Mouse (Mus musculus) liver, adult 2 months (tissue): ENCODE measurements around the gene Kif26b.

Source experiments
- CTCF ChIP-seq: fragments of 200-500 bp; IDR thresholded peaks from 2 replicates; pipeline ENCODE4 v1.5.1; 2011; ENCODE audit warnings: low read depth, low read length, control low read depth
- POLR2A ChIP-seq: fragments of 200-500 bp; IDR thresholded peaks from 2 replicates; pipeline ENCODE4 v1.6.1; 2011; ENCODE audit warnings: low read length, control low read depth; ENCODE audit not compliant: insufficient read depth; ENCODE audit errors: extremely low read depth

GRCm38 (mm10) chr1:178512323-178513031 is 16.4 kb upstream of the Kif26b start:
- TF ChIP-seq CTCF (no peak), POLR2A (no peak)
